Mouse (Mus musculus): ENCODE results near the gene Syf2. TPM values are rescaled to one million over a fixed set of nuclear protein-coding genes. Genes with fewer than 3 reads are reported as not detected.

Syf2 gene
- total RNA-seq, 2 experiments from 2014 or later: 39.0 to 39.1 TPM

DNA sequence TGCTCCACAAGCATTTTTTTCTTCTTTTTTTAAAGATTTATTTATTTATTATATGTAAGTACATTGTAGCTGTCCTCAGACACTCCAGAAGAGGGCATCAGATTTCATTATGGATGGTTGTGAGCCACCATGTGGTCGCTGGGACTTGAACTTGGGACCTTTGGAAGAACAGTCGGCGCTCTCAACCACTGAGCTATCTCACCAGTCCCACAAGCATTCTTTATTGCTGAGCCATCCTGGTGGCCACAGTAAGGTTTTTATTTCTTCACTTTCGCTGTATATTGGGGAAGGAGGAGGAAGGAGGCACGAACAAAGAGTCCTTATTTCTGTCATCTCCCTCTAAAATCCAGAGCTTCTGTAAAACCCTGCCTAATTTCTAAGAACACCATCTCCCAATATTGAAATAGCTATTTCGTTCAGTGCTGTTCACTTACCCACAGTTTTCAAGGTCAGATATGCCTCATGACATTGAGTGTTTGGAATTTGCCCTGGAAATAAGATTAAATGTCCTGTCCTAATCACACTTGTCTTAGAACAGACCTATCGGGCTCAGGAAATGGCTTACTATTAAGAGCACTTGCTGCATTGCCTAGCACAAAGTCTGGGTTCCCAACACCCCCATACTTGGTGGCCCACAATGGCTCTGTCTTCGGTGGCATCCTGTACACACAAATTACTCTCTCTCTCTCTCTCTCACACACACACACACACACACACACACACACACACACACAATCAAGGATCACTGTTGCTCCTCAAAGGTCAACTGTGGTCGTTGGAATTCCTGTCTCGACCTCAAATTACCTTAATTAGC, 8.4 kb upstream of the Syf2 start:
- no peak for DNase-seq (ENCODE audit: low spot score in 2 of 2)
- intact Hi-C loops (cut with DNase I): loop anchor here (2.0 to 10.0 kb wide), 2 partner anchors 70 to 952 kb away; partner anchors contain the start of genes Maco1 and Pnrc2

DNA sequence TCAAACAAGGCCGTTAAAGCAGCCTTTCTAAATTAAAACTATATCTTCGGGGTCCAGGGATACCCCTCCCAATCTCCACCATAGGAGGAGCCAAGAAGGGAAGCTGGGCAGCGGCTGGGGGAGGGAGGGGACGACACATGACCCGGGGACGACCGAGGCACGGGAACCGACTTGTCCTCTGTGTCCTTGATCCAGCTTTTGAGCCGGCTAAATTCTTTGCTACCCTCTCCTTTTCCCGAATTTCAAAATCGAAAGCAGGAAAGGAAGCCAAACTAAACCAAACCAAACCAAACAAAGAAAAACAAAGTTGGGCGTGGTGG, 7.8 kb upstream of the Syf2 start:
- DNase-seq (ENCODE audit: low spot score in 2 of 2): peak; percentile 67 to 71
- intact Hi-C loops (cut with DNase I): loop anchor here (2.0 to 10.0 kb wide), 2 partner anchors 70 to 952 kb away; partner anchors contain the start of genes Maco1 and Pnrc2

DNA sequence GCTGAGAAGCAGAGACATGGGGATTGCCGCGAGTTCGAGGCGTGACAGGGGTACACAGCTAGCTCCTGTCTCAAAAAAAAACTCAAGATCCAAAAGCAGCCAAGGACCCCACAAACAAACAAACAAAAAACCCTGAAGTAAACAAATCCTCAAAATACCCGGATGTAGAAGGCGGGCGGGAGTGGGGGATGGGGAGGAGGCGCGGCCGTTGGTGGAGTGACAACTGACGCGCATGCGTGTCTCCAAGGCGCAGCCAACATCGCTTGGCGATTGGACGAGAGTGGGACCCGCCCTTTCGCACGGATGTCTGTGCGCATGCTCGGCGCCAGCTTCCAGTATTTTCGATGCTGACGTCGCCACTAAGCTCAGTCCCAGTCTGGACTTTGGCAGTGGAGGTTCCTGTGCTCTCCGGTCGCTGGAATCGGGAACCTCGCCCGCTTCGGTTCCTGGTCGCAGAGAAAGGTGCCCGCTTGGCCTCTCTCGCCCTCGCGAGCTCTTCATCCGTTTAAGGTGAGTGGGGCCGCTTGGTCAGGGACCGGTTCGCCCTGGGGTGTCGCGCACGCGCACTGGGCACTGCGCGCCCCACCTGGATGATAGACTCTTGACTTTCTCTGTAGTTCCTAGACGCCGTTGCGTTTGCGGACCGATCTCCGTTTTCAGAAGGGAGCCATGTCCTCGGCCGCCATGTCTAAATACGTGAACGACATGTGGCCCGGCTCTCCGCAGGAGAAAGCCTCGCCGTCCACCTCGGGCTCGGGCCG, 7.3 kb upstream of the Syf2 start, which contains the start of gene Rsrp1:
Gene Rsrp1, plus strand, starts transcription at position 335 of the 761 bp plus-strand sequence.
- peak; percentile 98 to 99 for DNase-seq (ENCODE audit: low spot score in 2 of 2)
- intact Hi-C loops (cut with DNase I): loop anchor here (2.0 to 10.0 kb wide), 2 partner anchors 71 to 951 kb away; partner anchors contain the start of genes Maco1 and Pnrc2

DNA sequence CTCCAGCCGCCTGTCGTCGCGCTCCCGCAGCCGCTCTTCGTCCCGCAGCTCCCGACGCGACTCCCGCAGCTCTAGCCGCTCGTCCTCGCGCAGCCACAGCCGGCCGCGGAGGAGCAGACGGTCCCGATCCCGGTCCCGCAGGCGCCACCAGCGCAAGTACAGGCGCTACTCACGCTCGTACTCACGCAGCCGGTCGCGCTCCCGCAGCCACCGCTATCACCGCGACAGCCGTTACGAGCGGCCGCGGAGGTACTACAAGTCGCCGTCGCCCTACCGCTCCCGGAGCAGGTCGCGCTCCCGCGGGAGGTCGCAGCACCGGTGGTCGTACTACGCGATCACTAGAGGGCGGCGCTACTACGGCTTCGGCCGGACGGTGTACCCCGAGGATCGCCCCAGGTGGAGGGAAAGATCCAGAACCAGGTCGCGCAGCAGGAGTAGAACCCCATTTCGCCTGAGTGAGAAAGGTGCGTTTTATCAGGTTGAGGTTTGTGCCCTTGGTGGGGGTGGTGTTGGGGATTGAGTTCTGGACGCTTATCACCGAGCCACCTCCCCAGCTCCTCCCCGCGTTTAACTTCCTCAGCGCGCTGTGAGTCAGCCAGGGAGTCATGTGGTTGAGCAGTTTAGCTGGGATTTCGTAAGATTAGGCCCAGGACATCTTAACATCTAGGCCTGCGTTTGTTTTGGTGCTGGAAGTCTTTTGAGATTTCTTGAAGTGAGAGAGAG, 6.5 kb upstream of the Syf2 start:
- DNase-seq (ENCODE audit: low spot score in 2 of 2): no peak
- intact Hi-C loops (cut with DNase I): loop anchor here (10.0 kb wide), 1 partner anchor 951 kb away; the partner anchor contains the start of gene Pnrc2

DNA sequence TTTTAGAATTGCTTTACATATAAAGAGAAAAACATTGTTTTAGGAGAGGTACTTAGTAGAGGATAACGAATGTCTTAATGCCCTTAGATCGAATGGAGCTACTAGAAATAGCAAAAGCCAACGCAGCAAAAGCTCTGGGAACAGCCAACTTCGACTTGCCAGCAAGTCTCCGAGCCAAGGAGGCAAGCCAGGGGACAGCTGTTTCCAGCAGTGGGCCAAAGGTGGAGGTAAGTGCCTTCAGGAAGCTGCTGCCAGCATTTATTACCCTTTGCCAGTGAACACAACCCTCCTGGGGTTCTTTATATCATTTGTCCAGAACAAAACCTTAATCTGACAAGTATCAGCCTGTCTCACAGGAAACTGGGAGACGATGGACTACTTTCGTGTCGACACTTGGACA, 5.5 kb upstream of the Syf2 start:
- intact Hi-C loops (cut with DNase I): loop anchor here (10.0 kb wide), 1 partner anchor 950 kb away; the partner anchor contains the start of gene Pnrc2
- DNase-seq (ENCODE audit: low spot score in 2 of 2): no peak

DNA sequence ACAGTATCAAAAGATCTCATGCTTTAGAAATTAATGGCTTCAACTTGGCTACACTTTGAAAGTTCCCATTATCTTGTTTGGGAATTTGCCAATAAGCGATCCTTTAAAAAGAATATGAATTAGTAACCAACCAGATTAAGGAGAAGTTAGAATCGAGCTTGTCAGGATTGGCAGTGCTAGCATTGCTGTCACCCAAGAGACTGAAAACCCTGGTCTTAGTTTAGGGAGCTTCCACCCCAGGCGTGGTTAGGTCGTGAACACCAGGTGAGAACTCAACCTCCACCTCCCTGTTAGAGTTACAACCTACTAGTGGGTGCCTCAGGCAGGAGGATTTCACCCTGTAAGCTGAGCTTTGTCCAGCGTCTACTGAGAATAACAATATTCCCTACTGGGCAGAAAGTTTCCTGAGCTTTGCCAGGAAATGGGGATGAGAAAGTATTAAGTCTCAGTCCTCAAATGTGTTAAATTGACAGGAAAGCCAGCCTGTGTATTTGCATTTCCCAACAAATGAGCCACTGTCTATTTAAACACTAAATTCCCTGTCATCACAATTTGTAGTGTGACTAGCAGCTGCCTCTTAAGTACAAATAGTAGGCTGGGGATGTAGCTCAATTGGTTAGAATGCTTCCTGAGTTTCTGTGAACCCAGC, 2.8 kb upstream of the Syf2 start:
- intact Hi-C loops (cut with DNase I): loop anchor here (10.0 kb wide), 1 partner anchor 947 kb away; the partner anchor contains the start of gene Pnrc2
- DNase-seq (ENCODE audit: low spot score in 2 of 2): no peak

DNA sequence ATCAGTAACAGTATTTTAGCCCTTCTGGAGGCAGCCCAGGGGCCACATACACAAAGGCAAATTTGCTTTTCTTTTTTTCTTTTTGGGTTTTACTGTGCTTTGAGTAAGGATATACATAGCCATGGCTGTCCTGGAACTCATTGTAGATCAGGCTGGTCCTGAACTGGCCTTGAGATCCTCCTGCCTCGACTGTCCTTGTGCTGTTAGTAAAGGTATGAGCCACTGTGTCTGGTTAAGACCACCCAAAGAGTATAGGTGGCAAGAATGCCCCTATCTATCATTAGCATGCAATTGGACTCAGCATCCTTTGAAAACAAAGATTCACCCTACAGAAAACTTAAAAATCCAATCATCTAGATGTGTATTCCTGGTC, 2.2 kb upstream of the Syf2 start:
- intact Hi-C loops (cut with DNase I): loop anchor here (10.0 kb wide), 1 partner anchor 946 kb away; the partner anchor contains the start of gene Pnrc2
- no peak for DNase-seq (ENCODE audit: low spot score in 2 of 2)

DNA sequence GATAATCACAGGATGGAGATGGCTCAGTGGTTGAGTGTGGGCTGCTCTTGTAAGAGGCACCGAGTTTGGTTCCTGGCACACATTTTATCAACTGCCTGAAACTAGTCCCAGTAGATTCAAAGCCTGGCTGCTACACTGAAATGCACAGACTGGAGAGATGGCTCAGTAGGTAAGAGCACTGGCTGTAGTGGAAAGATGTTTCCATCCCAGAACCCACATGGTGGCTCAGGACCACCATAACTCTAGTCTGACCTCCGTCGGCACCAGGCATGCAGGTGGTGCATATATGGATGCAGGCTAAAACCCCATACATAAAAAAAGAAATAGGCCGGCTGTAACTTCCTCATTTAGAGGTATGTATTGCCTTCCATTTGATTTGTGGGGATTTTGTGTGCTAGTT, 1.2 kb upstream of the Syf2 start:
- DNase-seq (ENCODE audit: low spot score in 2 of 2): no peak
- intact Hi-C loops (cut with DNase I): loop anchor here (10.0 kb wide), 1 partner anchor 945 kb away; the partner anchor contains the start of gene Pnrc2

DNA sequence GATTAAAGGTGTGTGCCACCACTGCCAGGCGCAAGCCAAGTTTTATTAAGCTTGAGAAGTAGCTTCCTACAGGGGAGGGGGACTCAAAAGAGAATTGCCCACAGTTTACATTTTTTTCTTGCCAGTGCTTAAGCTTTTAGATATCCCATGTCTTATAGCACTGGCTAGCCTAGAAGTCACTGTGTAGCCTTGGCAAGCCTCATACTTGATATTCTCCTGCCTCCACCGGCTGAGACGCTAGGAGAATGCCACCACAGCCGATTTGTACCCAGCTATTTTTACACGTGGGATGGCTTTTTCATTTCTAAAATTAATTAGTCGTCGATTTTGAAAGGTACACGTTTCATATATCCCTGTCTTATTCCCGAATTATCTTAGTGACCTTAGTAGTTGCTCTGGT, 508 bp upstream of the Syf2 start:
- intact Hi-C loops (cut with DNase I): loop anchor here (5.0 kb wide), 1 partner anchor 417 kb away; no protein-coding TSS in a partner anchor
- no peak for DNase-seq (ENCODE audit: low spot score in 2 of 2)

DNA sequence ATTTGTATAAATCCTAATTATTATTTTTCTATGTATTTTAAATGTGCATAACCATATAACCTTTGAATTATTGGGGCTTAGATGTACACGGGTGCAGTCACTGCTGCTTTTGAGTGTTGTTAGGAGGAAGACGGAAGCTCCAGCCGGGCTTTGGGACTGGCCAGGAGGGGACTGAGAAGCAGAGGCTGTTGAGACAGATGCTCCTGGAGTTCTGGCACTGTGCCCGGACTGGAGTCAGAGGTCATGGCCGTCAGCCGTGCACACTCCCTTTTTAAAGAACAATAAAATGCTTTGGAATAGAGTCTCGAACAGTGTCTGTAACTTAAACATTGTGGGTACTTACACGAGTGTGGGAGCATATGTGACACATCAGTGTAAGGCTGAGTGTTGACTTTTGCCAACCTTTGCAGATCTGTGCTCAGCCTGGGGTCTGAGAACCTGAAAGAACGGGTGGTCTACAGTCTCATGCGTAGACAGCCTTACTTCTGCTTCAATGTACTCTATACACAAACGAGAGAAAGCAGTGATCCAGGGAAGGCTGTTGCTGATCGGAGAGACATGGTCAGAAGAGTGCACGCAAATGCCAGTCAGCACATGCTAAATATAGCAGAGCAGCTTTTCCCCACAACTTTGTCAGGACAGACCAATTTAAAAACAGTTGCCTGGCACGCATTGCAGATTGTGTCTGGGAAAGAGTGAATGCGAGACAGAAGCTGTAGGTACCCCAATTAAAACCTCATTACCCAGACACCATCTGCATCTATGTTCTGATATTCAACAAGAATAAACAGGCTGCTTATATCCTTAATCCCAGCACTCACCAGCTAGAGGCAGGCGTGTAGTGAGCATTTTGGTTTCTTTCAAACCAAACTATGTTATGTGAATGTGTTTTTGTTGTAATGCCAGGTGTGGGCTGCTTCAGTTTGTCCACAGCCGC, 6.8 kb downstream of the Syf2 start:
- intact Hi-C loops (cut with DNase I): no loop called here
- no peak for DNase-seq (ENCODE audit: low spot score in 2 of 2)

DNA sequence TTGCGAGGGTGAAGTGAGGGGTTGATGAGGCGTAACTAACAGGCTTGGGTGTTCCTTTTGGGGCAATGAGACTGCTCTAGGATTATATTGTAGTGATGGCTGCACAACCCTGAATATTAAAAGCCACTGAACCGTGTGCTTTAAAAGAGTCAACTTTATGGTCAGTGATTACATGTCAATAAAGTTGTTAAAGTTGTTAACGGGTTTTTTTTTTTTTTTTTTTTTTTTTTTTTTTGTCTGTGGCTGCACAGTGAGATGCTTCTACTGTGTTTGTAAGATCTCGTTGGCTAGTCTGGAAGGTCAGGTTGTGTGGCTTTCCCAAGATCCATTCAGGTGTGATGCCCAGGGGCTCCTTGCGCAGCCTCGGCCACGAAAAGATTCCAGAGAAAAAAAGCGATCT, 9.2 kb downstream of the Syf2 start:
- intact Hi-C loops (cut with DNase I): no loop called here
- DNase-seq (ENCODE audit: low spot score in 2 of 2): no peak

DNA sequence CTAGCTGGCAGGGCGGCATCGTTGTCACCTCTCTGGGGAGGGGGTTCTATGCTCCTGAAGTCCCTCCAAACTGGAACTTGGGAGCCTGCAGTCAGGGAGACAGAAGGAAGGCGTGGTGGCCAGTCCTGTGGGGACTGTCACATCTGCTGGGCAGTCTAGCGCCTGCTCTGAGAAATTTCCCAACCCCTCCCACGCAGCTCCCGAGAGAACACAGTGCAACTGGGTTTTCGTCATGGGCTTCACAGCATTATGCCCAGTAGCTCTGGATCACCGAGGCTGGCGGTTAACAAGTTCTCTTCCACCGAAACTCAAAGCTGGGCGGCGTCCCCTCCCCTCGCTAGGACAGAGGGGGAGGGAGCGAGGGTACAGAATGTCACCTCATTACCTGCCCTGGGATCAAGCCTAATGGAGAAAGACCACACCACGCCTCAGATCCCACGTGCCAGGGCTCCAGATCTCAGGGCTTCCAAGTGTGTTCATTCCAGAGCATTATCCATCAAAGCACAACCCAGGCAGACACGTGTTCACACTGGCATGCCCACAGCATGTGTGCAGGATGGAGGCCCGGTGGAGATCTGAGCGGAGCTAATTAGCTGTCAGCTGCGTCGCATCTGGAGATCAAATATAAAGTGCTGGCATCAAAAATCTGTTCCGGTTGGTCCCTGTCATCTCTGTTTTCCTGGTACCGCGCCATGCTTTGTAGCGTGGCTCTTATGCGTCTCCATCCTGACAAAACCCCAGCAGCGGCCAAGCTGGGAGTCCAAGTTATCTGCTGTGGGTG, 13.2 kb downstream of the Syf2 start:
- intact Hi-C loops (cut with DNase I): no loop called here
- DNase-seq (ENCODE audit: low spot score in 2 of 2): peak; percentile 62 to 73

DNA sequence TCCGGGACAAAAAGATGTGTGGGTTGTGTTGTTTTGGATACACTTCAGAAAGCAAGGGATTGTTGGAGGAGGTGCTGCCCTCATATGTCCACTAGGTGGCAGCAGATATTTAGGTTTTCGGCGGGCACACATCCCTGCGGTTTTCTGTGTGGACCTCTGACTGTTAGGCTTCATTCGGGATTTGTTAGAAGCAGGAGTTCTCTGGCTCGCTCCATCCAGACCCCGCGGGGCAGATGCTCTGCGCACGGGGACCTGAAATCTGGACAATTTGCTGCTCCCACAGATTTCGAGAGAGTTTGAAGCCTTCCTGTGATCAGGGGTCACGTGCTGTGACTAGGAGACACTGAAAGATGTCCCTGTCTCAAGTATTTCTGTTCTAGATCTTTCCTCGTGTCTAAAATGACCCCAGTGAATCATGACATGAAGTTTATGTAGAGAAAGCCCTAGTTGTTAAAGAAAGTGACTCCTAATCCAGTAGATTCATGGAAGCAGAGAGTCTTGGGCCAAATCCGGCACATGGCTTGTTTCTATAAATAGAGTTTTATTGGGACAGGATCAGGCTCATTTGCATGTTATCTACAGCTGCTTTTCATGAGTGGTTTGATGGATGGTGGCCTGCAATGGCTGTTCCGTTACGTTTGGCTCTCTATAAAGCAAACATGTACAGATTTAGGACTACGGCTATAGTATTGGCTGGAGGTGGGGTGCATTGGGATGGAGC, 15.5 kb downstream of the Syf2 start:
- DNase-seq (ENCODE audit: low spot score in 2 of 2): peak; percentile 84 to 88
- intact Hi-C loops (cut with DNase I): loop anchor here (1.0 to 5.0 kb wide), 3 partner anchors 119 to 371 kb away; no protein-coding TSS in a partner anchor

DNA sequence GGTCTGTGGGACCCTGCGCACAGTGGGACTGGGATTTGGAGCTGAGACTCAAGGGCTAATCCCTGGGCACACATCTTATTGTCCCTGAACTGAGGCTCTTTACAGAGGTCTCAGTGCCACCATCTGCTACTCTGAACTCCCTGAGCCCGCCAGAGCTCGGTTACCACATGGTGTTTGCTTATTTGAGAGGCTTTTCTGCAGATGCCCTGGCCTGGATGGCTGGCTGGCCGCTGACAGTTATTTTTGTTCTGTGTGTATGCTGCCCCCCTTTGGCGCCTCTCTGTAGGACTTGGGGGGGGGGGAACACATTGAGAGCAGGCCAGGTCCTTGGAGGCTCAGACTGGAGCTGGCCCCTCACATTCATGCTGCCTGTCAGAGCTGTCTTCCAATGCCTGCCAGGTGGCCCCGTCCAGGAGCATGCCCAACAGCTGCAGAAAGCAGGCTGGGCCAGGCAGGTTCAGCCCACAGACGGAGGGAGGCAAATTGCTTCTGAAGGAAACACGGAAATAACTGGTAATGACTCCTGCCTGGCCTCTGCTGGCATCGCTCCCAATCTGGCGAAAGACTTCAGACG, 19.9 kb downstream of the Syf2 start:
- intact Hi-C loops (cut with DNase I): no loop called here
- no peak for DNase-seq (ENCODE audit: low spot score in 2 of 2)

DNA sequence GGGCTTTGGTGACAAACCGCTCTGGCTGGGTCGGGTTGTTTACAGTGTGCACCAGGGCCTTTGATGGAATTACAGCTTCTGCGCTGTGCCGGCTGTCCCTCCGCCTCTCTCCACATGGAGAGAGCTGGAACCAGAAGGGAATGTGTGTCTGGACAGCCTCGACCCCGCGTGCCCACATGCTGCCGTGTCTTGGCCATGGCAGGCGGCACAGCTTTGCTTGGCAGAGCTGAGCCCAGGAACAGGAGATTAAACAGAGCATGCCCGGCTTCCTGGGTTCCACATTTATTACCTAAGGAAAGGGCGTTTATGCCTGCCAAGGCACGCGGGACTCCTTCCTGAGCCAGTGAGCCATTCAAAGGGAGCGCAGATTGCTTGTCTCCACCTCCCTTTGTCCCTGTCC, 23.8 kb downstream of the Syf2 start:
- intact Hi-C loops (cut with DNase I): no loop called here
- no peak for DNase-seq (ENCODE audit: low spot score in 2 of 2)

DNA sequence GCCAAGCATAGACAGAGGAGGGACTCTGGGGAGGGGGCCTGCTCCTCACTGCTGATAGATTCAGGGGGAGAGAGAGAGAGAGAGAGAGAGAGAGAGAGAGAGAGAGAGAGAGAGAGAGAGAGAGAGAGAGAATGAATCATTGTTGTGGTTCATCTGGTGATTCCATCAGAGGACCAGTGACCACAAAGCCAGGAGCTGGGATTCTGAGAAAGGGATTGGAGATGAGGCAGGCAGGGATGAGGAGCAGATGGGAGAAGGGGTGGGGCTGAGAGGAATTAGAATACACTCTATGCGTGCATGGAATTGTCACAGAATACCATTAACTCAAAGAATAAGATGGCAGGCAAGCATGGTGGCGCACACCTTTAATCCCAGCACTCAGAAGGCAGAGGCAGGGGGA, 24.5 kb downstream of the Syf2 start:
- no peak for DNase-seq (ENCODE audit: low spot score in 2 of 2)
- intact Hi-C loops (cut with DNase I): no loop called here
